Comparison of ENCODE assay signal across 8 mouse cellular contexts in genomic region chr5:139736504-139736940, GRCm38 (mm10). TPM values are rescaled to one million over a fixed set of nuclear protein-coding genes. Genes with fewer than 3 reads are reported as not detected.
A peak's percentile ranks its signal among the peaks of the same experiment; 100 is the strongest.
DNase-seq lines count a peak whose midpoint lies in the region; ATAC-seq lines count a peak whose summit lies in the region.

No protein-coding gene starts in this region.

- no peak for DNase-seq in lung, adult 18-20 months
- DNase-seq in thymus, postnatal 36 days, result no peak
- DNase-seq in cerebellum, postnatal 36 days, result no peak
- DNase-seq in urinary bladder, postnatal 14 days (ENCODE audit: low spot score), result no peak

- peak overlapping the region; percentile 48; the same call in 1 of the 2 replicates for H3K9ac ChIP-seq in lung, embryonic 16.5 days (ENCODE audit: low read length)
- no peak overlapping the region for H3K9ac ChIP-seq in forebrain, embryonic 12.5 days
- no peak overlapping the region for H3K9ac ChIP-seq in limb, embryonic 12.5 days (replicated peaks)
- H3K9ac ChIP-seq in neural tube, embryonic 15.5 days (replicated peaks), result no peak overlapping the region

- peaks cover 28% of the 10 kb centered on the region for H3K4me1 ChIP-seq in lung, embryonic 16.5 days (replicated peaks; ENCODE audit: control insufficient read depth, insufficient read depth, low read length)
- peaks cover 25% of the 10 kb centered on the region for H3K4me1 ChIP-seq in forebrain, embryonic 12.5 days
- H3K4me1 ChIP-seq in limb, embryonic 12.5 days (replicated peaks), result peaks cover 44% of the 10 kb centered on the region
- H3K4me1 ChIP-seq in neural tube, embryonic 15.5 days, result peaks cover 44% of the 10 kb centered on the region

- no peaks in the 10 kb centered on the region for H3K36me3 ChIP-seq in lung, embryonic 16.5 days (ENCODE audit: control insufficient read depth, insufficient read depth, low read length)
- no peaks in the 10 kb centered on the region for H3K36me3 ChIP-seq in forebrain, embryonic 12.5 days (replicated peaks)
- H3K36me3 ChIP-seq in limb, embryonic 12.5 days, result no peaks in the 10 kb centered on the region
- H3K36me3 ChIP-seq in neural tube, embryonic 15.5 days, result no peaks in the 10 kb centered on the region

- 9% methylated on average over 10 of the region's 10 CpGs for WGBS in lung, embryonic 16.5 days
- 15% methylated on average over 10 of the region's 10 CpGs for WGBS in forebrain, embryonic 12.5 days
- 14% methylated on average over 10 of the region's 10 CpGs for WGBS in limb, embryonic 12.5 days
- 11% methylated on average over 10 of the region's 10 CpGs for WGBS in neural tube, embryonic 15.5 days

- H3K4me2 ChIP-seq in lung, embryonic 16.5 days (ENCODE audit: low read depth, low read length), result peak overlapping the region; percentile 95
- H3K4me2 ChIP-seq in forebrain, embryonic 12.5 days, result peak overlapping the region; percentile 89
- H3K4me2 ChIP-seq in limb, embryonic 12.5 days, result peak overlapping the region; percentile 97
- H3K4me2 ChIP-seq in neural tube, embryonic 15.5 days, result peak overlapping the region; percentile 93

- no peaks in the 10 kb centered on the region for H3K27me3 ChIP-seq in lung, embryonic 16.5 days (ENCODE audit: control insufficient read depth, insufficient read depth, low read depth, low read length)
- H3K27me3 ChIP-seq in forebrain, embryonic 12.5 days, result peaks cover 29% of the 10 kb centered on the region
- H3K27me3 ChIP-seq in limb, embryonic 12.5 days, result no peaks in the 10 kb centered on the region
- 0 out of 2 replicates have a peak, but pooled peaks cover 3% of the 10 kb centered on the region for H3K27me3 ChIP-seq in neural tube, embryonic 15.5 days (replicated peaks)

- H3K27ac ChIP-seq in lung, embryonic 16.5 days (ENCODE audit: low read length), result peak overlapping the region; percentile 69; the same call in 1 of the 2 replicates
- peak overlapping the region; percentile 33; the same call in 1 of the 2 replicates for H3K27ac ChIP-seq in forebrain, embryonic 12.5 days
- H3K27ac ChIP-seq in limb, embryonic 12.5 days, result peak overlapping the region; percentile 57
- peak overlapping the region; percentile 9; the same call in 1 of the 2 replicates for H3K27ac ChIP-seq in neural tube, embryonic 15.5 days (replicated peaks)

- ATAC-seq in lung, embryonic 16.5 days (ENCODE audit: low read depth), result peak; percentile 49
- peak; percentile 49 for ATAC-seq in forebrain, embryonic 12.5 days (ENCODE audit: low FRiP score)
- peak; percentile 32; the same call in 1 of the 2 replicates for ATAC-seq in limb, embryonic 12.5 days (ENCODE audit: insufficient number of reproducible peaks, insufficient read depth, low FRiP score, low TSS enrichment, low read depth)
- peak; percentile 33 for ATAC-seq in neural tube, embryonic 15.5 days (ENCODE audit: low FRiP score)

- H3K4me3 ChIP-seq in lung, embryonic 16.5 days (ENCODE audit: low read length), result peak overlapping the region; percentile 32
- H3K4me3 ChIP-seq in forebrain, embryonic 12.5 days (replicated peaks), result peak overlapping the region; percentile 49; the same call in 1 of the 2 replicates
- H3K4me3 ChIP-seq in limb, embryonic 12.5 days (replicated peaks), result peak overlapping the region; percentile 59
- peak overlapping the region; percentile 57 for H3K4me3 ChIP-seq in neural tube, embryonic 15.5 days (replicated peaks)

- no peaks in the 10 kb centered on the region for H3K9me3 ChIP-seq in lung, embryonic 16.5 days (ENCODE audit: control insufficient read depth, low read length)
- no peaks in the 10 kb centered on the region for H3K9me3 ChIP-seq in forebrain, embryonic 12.5 days
- H3K9me3 ChIP-seq in limb, embryonic 12.5 days, result no peaks in the 10 kb centered on the region
- H3K9me3 ChIP-seq in neural tube, embryonic 15.5 days (replicated peaks), result no peaks in the 10 kb centered on the region

RNA-seq across cellular contexts. Expression of gene Micall2, which starts 0.4 kb away (rescaled TPM):
- 3.7 and 4.0 TPM in 2 replicates for polyA plus RNA-seq in lung, embryonic 16.5 days (2015; fragmentation: Nextera tagmentation; extraction: Ambion mirVana)
- 6.2 and 6.5 TPM in 2 replicates for polyA plus RNA-seq in forebrain, embryonic 12.5 days (2016; fragmentation: Nextera tagmentation; extraction: Ambion mirVana)
- polyA plus RNA-seq in limb, embryonic 12.5 days (2016; fragmentation: Nextera tagmentation; extraction: Ambion mirVana), result 6.5 and 6.8 TPM in 2 replicates
- polyA plus RNA-seq in neural tube, embryonic 15.5 days (2015; fragmentation: Nextera tagmentation; extraction: Ambion mirVana), result 8.4 and 8.5 TPM in 2 replicates

RNA-seq across cellular contexts. Expression of gene Ints1, which starts 39.0 kb away (rescaled TPM):
- polyA plus RNA-seq in lung, embryonic 16.5 days (2015; fragmentation: Nextera tagmentation; extraction: Ambion mirVana), result 21.9 and 24.6 TPM in 2 replicates
- 37.7 and 40.8 TPM in 2 replicates for polyA plus RNA-seq in forebrain, embryonic 12.5 days (2016; fragmentation: Nextera tagmentation; extraction: Ambion mirVana)
- 32.8 and 38.5 TPM in 2 replicates for polyA plus RNA-seq in limb, embryonic 12.5 days (2016; fragmentation: Nextera tagmentation; extraction: Ambion mirVana)
- 25.6 and 29.0 TPM in 2 replicates for polyA plus RNA-seq in neural tube, embryonic 15.5 days (2015; fragmentation: Nextera tagmentation; extraction: Ambion mirVana)

RNA-seq across cellular contexts. Expression of gene Mafk, which starts 54.8 kb away (rescaled TPM):
- polyA plus RNA-seq in lung, embryonic 16.5 days (2015; fragmentation: Nextera tagmentation; extraction: Ambion mirVana), result 15.3 and 16.3 TPM in 2 replicates
- polyA plus RNA-seq in forebrain, embryonic 12.5 days (2016; fragmentation: Nextera tagmentation; extraction: Ambion mirVana), result 11.4 and 12.0 TPM in 2 replicates
- polyA plus RNA-seq in limb, embryonic 12.5 days (2016; fragmentation: Nextera tagmentation; extraction: Ambion mirVana), result 7.0 and 8.3 TPM in 2 replicates
- 10.8 and 14.2 TPM in 2 replicates for polyA plus RNA-seq in neural tube, embryonic 15.5 days (2015; fragmentation: Nextera tagmentation; extraction: Ambion mirVana)

Comparison
In these comparisons a context has a peak if more than half of its experiments do, and no peak if none do; other contexts are left out.
1. H3K27ac ChIP-seq: peak in every context shown above with its lines; median percentile 69 in lung, embryonic 16.5 days; 57 in limb, embryonic 12.5 days; 33 in forebrain, embryonic 12.5 days; 9 in neural tube, embryonic 15.5 days.